Mouse (Mus musculus): ENCODE measurements at regions not wholly inside any gene's neighbourhood (a gene's known extent, or its start where the extent isn't known, plus 50 kb on each side); places are given as distances from the start of the nearest gene placed in this dataset.

GRCm38 (mm10) chr3:138652685-138653084 lies 89.3 kb upstream of the Tspan5 start:
- no peak for TF ChIP-seq CTCF (conservative IDR thresholded peaks at IDR 0.05; ENCODE audit: low read length)
- no peak for TF ChIP-seq POU5F1 (IDR thresholded peaks at IDR 0.05; ENCODE audit: borderline replicate concordance, low read length)
- no peak for TF ChIP-seq NANOG (IDR thresholded peaks at IDR 0.05; ENCODE audit: borderline replicate concordance, low read length)

Data from E14TG2a.4 (cell line).